Mouse (Mus musculus) yolk sac, embryonic 10.5 days (tissue): ENCODE results near the gene Gad1.
"Not testable (repeated sequence)": the region's sequence is repeated elsewhere in the genome, so short reads cannot be mapped to it uniquely, and the experiment has no call there.

ENCODE experiments used
- DNase-seq: peaks from one replicate; pipeline ENCODE4 v3.0.0-alpha.2; 2017; ENCODE audit warnings: low spot score

Gad1 gene

GRCm38 (mm10) chr2:70552772-70553171 lies at the start of gene Gad1:
Gene Gad1 (plus strand): TSS chr2:70553072.
- no peak for DNase-seq

GRCm38 (mm10) chr2:70503436-70503835 lies 49.4 kb upstream of the Gad1 start:
- no peak for DNase-seq

DNA sequence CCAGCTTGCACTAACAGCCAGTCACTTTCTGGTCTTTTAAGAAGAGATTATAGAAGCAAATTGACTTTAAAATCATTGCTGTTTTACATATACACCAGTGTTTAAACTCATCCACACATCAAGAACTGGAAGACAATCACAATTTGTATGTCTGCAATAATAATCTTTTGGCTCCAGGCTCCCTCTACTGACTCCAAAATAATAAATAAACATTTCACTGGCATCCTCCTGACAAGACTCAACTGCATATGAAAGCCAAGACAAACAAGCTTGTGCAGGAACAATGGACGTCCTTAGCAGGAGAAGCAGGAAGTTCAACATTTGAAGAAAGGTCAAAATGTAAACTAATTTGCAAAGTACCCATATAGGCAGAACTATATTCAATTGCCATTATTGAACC lies 47.6 kb upstream of the Gad1 start:
- DNase-seq, result no peak

GRCm38 (mm10) chr2:70505896-70506295 lies 47.0 kb upstream of the Gad1 start:
- no peak for DNase-seq

DNA sequence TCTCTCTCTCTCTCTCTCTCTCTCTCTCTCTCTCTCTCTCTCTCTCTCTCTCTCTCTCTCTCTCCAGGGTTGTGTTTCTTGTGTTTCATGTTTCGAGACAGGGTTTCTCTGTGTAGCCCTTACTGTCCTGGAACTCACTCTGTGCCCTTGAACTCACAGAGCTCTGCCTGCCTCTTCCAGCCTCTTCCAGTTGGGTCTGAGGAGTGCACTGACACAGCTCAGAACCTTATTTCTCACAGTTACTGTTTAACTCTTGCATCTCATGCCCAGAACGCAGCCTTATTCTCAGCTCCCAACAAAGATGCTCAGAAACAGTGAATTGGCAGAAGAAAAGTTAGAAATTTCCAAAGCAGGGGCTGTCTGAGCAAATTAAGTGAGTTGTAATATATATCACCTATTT lies 46.5 kb upstream of the Gad1 start:
- no peak for DNase-seq

DNA sequence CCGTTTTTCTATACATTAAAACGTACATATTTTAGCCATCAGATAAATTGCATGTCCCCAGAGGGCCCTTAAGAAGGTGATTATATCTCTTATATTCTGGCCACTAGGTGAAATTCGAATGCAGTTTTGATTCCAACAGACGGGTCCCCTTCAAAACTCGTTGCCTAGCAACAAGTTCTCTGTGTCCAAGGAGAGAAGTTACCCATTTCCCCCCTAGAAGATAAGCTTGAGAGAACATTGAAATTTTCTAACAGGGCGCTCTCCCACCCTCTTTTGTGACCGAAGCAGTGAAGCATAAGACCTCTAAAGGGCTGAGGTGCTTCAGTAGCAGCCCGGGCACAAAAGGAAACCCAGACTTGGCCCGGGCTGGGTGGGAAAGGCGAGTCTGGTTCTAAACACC lies 44.4 kb upstream of the Gad1 start, which contains the start of gene Erich2:
Erich2 (plus strand) TSS at position 324 of the 400 bp plus-strand sequence.
- DNase-seq, result no peak

DNA sequence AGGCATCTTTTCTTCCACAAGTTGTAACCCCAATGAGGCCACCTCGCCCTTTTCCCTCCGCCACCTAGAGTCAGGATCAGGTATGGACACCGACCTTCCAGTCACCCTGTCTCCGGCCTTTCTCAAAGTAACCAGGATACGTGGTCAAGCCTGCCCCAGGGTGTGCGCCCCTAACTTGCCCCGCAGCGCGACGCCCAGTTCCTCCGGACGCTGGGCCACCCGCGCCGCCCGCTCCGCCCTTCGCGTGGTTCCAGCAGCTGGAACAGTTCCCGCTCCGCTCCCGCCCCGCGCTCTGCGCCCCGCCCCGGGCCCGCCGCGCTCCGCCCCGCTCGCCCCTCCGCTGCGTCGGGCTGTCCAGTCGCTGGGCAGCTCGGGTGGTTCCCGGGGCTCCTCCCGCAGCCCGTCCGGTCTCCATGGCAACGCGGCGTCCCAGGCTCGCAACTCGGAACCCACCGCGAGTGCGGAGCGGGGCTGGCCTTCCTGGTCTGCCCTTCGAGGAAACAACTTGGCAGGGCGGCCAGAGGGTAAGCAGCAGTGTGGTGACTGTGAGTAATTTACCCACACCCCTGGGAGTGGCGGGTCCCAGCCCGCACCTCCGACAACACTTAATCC lies 43.7 kb upstream of the Gad1 start:
- DNase-seq, result peak; percentile 84

DNA sequence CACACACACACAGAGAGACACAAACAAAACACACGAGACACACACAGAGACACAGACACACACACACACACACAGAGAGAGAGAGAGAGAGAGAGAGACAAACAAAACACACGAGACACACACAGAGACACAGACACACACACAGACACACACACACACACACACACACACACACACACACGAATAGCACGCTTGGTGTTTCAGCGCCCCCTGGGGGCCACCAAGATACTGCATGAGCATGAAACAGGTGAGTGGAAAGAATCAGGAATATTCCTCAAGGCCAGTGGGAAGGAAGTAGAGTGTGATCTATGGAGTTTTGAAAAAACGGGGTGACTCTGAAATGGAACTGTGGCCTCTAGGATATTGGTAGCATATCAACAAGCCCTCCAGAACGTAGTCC lies 14.6 kb upstream of the Gad1 start:
- not testable (repeated sequence) for DNase-seq

GRCm38 (mm10) chr2:70550671-70551070 lies 2.2 kb upstream of the Gad1 start:
- no peak for DNase-seq

- no peak for DNase-seq
Observed at GRCm38 (mm10) chr2:70551446-70551845, 1.4 kb upstream of the Gad1 start.

DNA sequence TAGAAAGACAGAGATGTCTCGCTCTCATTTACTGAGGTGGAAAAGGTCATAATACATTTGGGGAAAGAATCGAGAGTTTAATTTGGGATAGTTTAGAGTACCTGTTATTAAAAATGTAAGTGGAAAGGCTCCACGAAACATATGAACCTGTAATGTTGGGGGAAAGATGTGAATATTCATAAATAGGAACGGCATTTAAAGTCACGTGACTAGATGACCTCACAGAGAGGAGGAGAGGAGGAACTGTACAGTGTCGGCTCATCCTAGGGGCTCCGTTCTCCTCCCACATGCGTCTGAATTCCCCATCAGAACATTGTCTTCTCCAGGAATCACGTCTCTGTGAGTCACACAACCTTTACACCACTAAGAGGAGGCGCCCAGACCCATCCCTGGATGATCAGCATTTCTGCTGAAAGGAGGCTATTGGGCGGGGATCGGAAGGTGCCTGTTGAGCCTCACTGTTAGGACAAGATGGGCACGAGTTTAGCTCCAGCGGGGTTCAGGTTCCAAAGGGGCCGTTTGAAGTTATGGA lies 739 bp upstream of the Gad1 start:
- DNase-seq, result no peak

DNA sequence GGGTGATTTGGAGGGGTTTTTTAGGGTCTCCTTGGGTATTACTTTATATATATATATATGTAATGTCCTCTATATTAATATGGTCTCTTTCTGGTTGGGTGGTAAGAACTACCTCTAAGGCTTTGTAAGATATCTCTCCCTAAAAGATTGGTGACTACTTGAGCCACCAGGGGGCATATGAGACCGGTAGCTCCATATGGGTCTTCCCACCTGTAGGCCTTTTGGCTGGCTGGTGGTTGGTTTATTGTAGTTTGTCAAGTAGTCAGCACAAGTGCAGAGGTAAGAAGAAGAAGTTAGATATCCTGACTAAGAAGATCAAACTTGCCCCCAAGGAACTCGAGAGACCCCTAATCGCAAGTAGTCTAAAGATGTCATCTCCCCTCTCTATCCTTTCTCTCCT lies 954 bp downstream of the Gad1 start:
- no peak for DNase-seq

GRCm38 (mm10) chr2:70558112-70558842 lies 5.4 kb downstream of the Gad1 start:
- peak; percentile 69 for DNase-seq

DNA sequence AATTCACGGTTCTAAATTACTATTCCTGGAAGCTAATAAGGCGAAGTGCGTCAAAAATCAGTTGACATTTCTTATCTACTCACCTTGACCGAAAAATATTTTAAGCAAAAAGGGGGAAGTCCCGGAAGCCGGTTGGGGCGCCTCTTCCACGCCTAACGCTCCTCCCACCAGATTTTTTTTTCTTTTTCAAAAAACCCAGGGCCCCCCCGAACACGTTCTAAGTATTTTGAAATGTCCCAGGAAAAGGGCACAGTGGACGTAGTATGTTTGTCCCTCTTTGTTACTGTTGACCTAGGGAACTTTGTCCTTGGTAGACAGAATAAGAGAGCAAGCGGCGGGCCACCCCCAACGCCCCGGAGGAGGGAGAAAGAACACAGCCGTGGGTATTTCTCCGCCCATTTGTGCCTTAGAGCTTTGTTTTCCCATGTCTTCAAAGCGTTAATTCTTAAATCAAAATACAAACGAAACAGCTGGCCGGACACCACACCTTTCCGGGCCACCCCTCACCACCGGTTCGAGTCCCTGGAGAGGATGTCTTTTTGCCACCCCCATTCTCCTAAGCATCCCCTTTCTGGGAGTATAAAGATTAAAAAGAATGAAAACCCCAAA lies 6.1 kb downstream of the Gad1 start:
- no peak for DNase-seq

- DNase-seq, result peak; percentile 51
Observed at GRCm38 (mm10) chr2:70559520-70559919, 6.6 kb downstream of the Gad1 start.

DNA sequence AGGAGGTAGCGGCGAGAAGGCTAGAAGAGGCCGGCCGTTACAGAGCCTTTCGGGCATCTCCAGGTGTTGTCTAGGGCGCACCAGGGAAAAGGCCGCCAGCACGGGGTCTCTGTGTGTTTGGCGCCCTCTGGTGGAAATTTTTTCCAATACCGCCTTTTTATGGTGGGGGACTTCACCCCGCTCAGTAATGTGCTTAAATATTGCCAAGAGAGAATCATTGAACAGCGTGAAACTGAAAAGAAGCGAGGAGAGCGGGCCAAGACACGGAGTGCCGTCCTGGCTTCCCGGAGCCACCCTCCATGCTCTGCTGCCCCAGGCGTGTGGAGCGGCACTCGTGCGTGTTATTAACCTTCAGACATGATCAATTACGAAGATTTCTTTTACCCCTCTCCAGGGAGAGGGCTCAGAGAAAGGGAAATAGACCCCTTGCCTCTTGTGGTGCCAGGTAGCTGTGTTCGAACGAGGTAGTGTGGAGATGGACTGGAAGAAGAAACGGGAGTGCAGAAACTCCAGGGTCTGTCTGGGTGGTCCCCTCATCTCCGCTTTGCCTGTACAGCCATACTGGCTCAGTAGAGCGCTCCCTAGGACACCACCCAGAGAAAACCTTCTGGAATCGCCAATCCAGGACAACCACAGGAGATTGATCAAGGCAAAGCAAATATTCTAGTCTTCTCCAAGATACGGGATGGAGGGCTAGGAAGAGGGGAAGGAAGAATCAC lies 8.4 kb downstream of the Gad1 start:
- DNase-seq, result peak; percentile 40

GRCm38 (mm10) chr2:70562011-70562491 lies 9.2 kb downstream of the Gad1 start:
- peak; percentile 14 for DNase-seq

DNA sequence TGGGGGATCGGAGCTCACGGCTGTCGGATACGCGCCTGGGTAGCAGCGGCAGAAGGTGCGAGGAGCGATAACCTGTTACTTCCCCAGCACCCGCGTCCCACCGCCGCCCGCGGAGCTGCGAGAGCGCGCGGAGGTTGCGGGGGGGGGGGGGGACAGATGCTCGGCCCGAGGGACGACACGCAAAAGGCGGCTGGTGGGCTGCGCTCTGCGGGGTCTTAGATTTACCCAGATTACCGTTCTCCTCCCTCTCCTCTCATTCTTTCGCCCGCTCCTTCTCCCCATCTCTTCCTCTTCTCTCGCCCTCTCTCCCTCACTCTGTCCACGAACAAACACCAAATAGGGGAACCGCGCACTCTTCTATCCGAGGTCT lies 9.7 kb downstream of the Gad1 start:
- no peak for DNase-seq

- no peak for DNase-seq
Observed at GRCm38 (mm10) chr2:70562981-70563671, 10.3 kb downstream of the Gad1 start.

DNA sequence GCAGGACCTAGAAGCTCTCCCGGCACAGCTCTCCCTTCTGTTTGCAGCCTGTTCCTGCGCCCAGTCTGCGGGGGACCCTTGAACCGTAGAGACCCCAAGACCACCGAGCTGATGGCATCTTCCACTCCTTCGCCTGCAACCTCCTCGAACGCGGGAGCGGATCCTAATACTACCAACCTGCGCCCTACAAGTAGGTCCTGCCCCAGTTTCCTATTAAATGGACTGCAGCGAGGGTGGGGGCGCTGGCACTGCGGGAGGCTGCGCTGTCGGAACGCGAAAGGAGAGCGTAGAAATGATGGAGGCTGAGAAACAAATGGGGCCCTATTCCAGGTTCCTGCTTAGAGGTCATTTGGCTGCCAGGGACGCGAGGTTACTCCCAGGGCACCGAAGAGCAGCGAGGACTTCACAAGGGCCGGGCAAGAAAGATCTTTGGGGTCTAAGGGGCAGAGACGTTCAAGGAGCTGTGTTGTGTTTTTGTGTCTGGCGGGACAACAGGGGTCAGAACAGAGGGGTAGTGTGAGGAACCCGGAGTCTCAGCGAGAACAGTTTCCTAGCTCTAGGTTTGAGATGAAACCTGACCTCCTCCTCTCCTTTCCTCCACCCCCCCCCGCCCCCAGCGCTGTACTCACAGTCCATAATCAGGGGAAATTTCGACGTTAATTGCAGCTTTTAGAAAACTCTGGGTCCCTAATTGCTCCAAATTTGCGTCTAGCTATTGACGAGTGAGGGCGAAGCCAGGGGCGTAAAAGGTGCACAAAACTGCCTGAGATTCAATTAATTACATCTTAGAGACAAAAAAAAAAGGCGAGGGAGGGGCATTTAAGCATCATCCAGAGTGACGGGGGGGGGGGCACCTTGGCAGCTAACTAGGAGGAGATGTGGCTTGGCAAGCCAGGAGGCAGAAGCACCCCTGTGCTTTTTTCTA lies 11.1 kb downstream of the Gad1 start:
- DNase-seq, result no peak
